In the genomic region with DNA sequence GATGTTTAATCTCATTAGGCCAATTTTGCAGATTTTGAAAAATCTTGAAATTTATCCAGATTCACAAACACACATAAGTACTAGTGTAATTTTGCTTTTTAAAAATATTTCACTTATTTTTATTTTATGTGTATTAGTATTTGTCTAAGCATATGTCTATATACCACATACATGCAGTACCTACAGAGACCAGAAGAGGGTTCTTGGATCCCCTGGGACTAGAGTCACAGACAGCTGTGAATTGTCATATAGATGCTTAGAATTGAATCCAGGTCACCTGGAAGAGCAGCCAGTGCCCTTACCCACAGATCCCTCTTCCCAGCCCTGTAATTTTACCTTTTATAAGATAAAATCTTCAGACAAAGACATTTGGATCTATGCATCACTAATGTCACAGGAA, we compare ENCODE assay signal across 17 mouse cellular contexts. TPM values are rescaled to one million over a fixed set of nuclear protein-coding genes. Genes with fewer than 3 reads are reported as not detected.
DNase-seq lines count a peak whose midpoint lies in the region; ATAC-seq and TF ChIP-seq lines count a peak whose summit lies in the region.
"Had no signal": no experiment of that assay in that cellular context is flagged by ENCODE, and none has a peak within 500 bp of the region (broad histone marks: within the 10 kb centered on the region; RNA-seq: fewer than 3 reads in every experiment).

No protein-coding gene starts in this region.

- H3K27ac ChIP-seq in forebrain, postnatal 0 days (ENCODE audit: low read depth, low read length), result no peak overlapping the region
- H3K27ac ChIP-seq in forebrain, embryonic 11.5 days (ENCODE audit: low read depth, low read length), result no peak overlapping the region
- H3K27ac ChIP-seq in left cerebral cortex, adult 2 months, result no peak overlapping the region
- H3K27ac ChIP-seq: hindbrain, embryonic 15.5 days; liver, embryonic 12.5 days; midbrain, embryonic 12.5 days; neural tube, embryonic 13.5 days had no signal

- H3K4me3 ChIP-seq in forebrain, postnatal 0 days (ENCODE audit: low read depth, low read length), result no peak overlapping the region
- no peak overlapping the region for H3K4me3 ChIP-seq in forebrain, embryonic 11.5 days (ENCODE audit: low read depth, low read length)
- H3K4me3 ChIP-seq in left cerebral cortex, adult 2 months, result no peak overlapping the region
- H3K4me3 ChIP-seq in E14TG2a.4 (replicated peaks; ENCODE audit: low read length) (no peak overlapping the region), myocyte (no peak overlapping the region)
- H3K4me3 ChIP-seq: hindbrain, embryonic 15.5 days; liver, embryonic 12.5 days; midbrain, embryonic 12.5 days; neural tube, embryonic 13.5 days had no signal

- H3K79me2 ChIP-seq in myocyte (ENCODE audit: control insufficient read depth, insufficient read depth), result no peaks in the 10 kb centered on the region

- no peaks in the 10 kb centered on the region for H3K4me1 ChIP-seq in forebrain, postnatal 0 days (ENCODE audit: insufficient read depth)
- no peaks in the 10 kb centered on the region for H3K4me1 ChIP-seq in forebrain, embryonic 11.5 days (replicated peaks; ENCODE audit: control insufficient read depth, insufficient read depth, low read length)
- peaks cover 5% of the 10 kb centered on the region; the same call in 1 of the 2 replicates for H3K4me1 ChIP-seq in E14TG2a.4 (replicated peaks; ENCODE audit: low read depth, low read length)
- H3K4me1 ChIP-seq: hindbrain, embryonic 15.5 days; liver, embryonic 12.5 days; midbrain, embryonic 12.5 days had no signal

- no peak overlapping the region for H3K9ac ChIP-seq in forebrain, postnatal 0 days
- no peak overlapping the region for H3K9ac ChIP-seq in forebrain, embryonic 11.5 days (ENCODE audit: low read length)
- H3K9ac ChIP-seq: hindbrain, embryonic 15.5 days; liver, embryonic 12.5 days; midbrain, embryonic 12.5 days; neural tube, embryonic 13.5 days had no signal

- no peak overlapping the region for H3K4me2 ChIP-seq in forebrain, postnatal 0 days (ENCODE audit: low read depth)
- H3K4me2 ChIP-seq in forebrain, embryonic 11.5 days (ENCODE audit: low read depth, low read length, severe bottlenecking), result no peak overlapping the region
- H3K4me2 ChIP-seq in myocyte (ENCODE audit: low read depth), result peak overlapping the region; percentile 39
- H3K4me2 ChIP-seq: hindbrain, embryonic 15.5 days; liver, embryonic 12.5 days; midbrain, embryonic 12.5 days; neural tube, embryonic 13.5 days had no signal

- H3K27me3 ChIP-seq in forebrain, postnatal 0 days (ENCODE audit: insufficient read depth, low read length), result no peaks in the 10 kb centered on the region
- no peaks in the 10 kb centered on the region for H3K27me3 ChIP-seq in forebrain, embryonic 11.5 days (ENCODE audit: control insufficient read depth, insufficient read depth, low read length)
- H3K27me3 ChIP-seq in E14TG2a.4 (ENCODE audit: insufficient read depth, low read length), result no peaks in the 10 kb centered on the region
- H3K27me3 ChIP-seq in myocyte (ENCODE audit: control insufficient read depth, insufficient read depth, insufficient read length), result no peaks in the 10 kb centered on the region
- H3K27me3 ChIP-seq: hindbrain, embryonic 15.5 days; liver, embryonic 12.5 days; midbrain, embryonic 12.5 days had no signal

- H3ac ChIP-seq in myocyte (ENCODE audit: control insufficient read depth, insufficient read length), result no peak overlapping the region

- peak; percentile 47 for TF ChIP-seq CTCF in forebrain, postnatal 0 days (IDR thresholded peaks at IDR 0.05; ENCODE audit: low read depth)
- TF ChIP-seq CTCF in left cerebral cortex, adult 2 months (IDR thresholded peaks at IDR 0.05), result peak; percentile 44
- peak; percentile 56 for TF ChIP-seq CTCF in E14TG2a.4 (conservative IDR thresholded peaks at IDR 0.05; ENCODE audit: low read length)

- no peak for TF ChIP-seq POLR2A in myocyte (IDR thresholded peaks at IDR 0.05; ENCODE audit: insufficient read length, low read depth)

- no peak for ATAC-seq in forebrain, postnatal 0 days
- ATAC-seq in forebrain, embryonic 11.5 days (replicated peaks; ENCODE audit: low FRiP score), result no peak
- ATAC-seq: forebrain, embryonic 16.5 days; liver, embryonic 12.5 days had no signal

- H3K36me3 ChIP-seq in forebrain, postnatal 0 days (ENCODE audit: insufficient read depth), result no peaks in the 10 kb centered on the region
- no peaks in the 10 kb centered on the region for H3K36me3 ChIP-seq in forebrain, embryonic 11.5 days (ENCODE audit: control insufficient read depth, insufficient read depth, low read length)
- no peaks in the 10 kb centered on the region for H3K36me3 ChIP-seq in E14TG2a.4 (ENCODE audit: insufficient read depth, low read length)
- no peaks in the 10 kb centered on the region for H3K36me3 ChIP-seq in myocyte (ENCODE audit: control insufficient read depth, insufficient read depth)
- H3K36me3 ChIP-seq: hindbrain, embryonic 15.5 days; liver, embryonic 12.5 days; midbrain, embryonic 12.5 days; neural tube, embryonic 13.5 days had no signal

- intact Hi-C loops in left cerebral cortex, adult 2 months (cut with DNase I), result loop anchor here (5.0 kb wide), 1 partner anchor 63 kb away; no protein-coding TSS in a partner anchor
- intact Hi-C loops in left cerebral cortex, postnatal 25 days (cut with DNase I), result loop anchor here (5.0 kb wide), 2 partner anchors 68 to 187 kb away; no protein-coding TSS in a partner anchor

- H3K9me3 ChIP-seq in forebrain, postnatal 0 days (ENCODE audit: low read length), result no peaks in the 10 kb centered on the region
- no peaks in the 10 kb centered on the region for H3K9me3 ChIP-seq in forebrain, embryonic 11.5 days (ENCODE audit: control insufficient read depth, low read length)
- H3K9me3 ChIP-seq in E14TG2a.4 (ENCODE audit: low read length), result no peaks in the 10 kb centered on the region
- H3K9me3 ChIP-seq: hindbrain, embryonic 15.5 days; liver, embryonic 12.5 days; midbrain, embryonic 12.5 days; neural tube, embryonic 13.5 days had no signal

- no peak for DNase-seq in forebrain, postnatal 0 days
- DNase-seq in forebrain, embryonic 11.5 days (ENCODE audit: low spot score), result no peak
- DNase-seq in left cerebral cortex, adult 2 months (ENCODE audit: extremely low spot score in 1 of 2, low spot score in 2 of 2), result no peak
- no peak for DNase-seq in left cerebral cortex, postnatal 25 days (ENCODE audit: low spot score in 2 of 2)
- no peak for DNase-seq in urinary bladder, postnatal 36 days (ENCODE audit: low spot score in 2 of 2)
- DNase-seq in layer of hippocampus, postnatal 36 days, result no peak
- DNase-seq: gastrocnemius, postnatal 14 days; kidney, adult 9 months; right cerebral cortex, adult 18-20 months; thymus, adult 18-20 months had no signal

TF ChIP-seq in myocyte, 11 proteins besides CTCF, POLR2A, EP300 and RAD21:
- TF ChIP-seq TCF3 (IDR thresholded peaks at IDR 0.05; ENCODE audit: insufficient read length, low read depth) (no peak), SRF (IDR thresholded peaks at IDR 0.05; ENCODE audit: control insufficient read depth, insufficient read length, low read depth) (no peak), POLR2AphosphoS2 (IDR thresholded peaks at IDR 0.05; ENCODE audit: insufficient read length, low read depth) (no peak), USF1 (IDR thresholded peaks at IDR 0.05; ENCODE audit: low read depth) (no peak), E2F4 (IDR thresholded peaks at IDR 0.05; ENCODE audit: insufficient read depth) (no peak)

RNA-seq across cellular contexts. Expression of gene Tmem252, which starts 26.1 kb away (rescaled TPM):
- 0.62 and 1.2 TPM in 2 replicates for total RNA-seq in forebrain, postnatal 0 days (2014; rRNA removed)
- polyA plus RNA-seq in forebrain, postnatal 0 days (2015; fragmentation: Nextera tagmentation; extraction: Ambion mirVana), result 0.83 and 0.98 TPM in 2 replicates
- polyA plus RNA-seq in forebrain, embryonic 11.5 days (2014; fragmentation: Nextera tagmentation; extraction: Ambion mirVana), result 0.69 and 0.83 TPM in 2 replicates
- under 1 TPM; 0.23 to 0.72 TPM for total RNA-seq in left cerebral cortex, adult 2 months (2021)
- total RNA-seq in left cerebral cortex, postnatal 25 days (2021), result under 1 TPM; 0.30 to 0.43 TPM
- polyA plus RNA-seq in myocyte (2012; fragmentation: generic; extraction: Trizol), result 2.7 TPM
- 1 to 10 TPM in 1 of 2 experiments, under 1 TPM in 1; 0.35 to 1.0 TPM for total RNA-seq in layer of hippocampus, postnatal 36 days (2021)
